Mouse (Mus musculus) E14TG2a.4 (cell line): ENCODE measurements around the gene Ddit4.

ENCODE experiments used
- CTCF ChIP-seq: conservative IDR thresholded peaks from 2 replicates; pipeline ENCODE4 v1.5.1; 2014; ENCODE audit warnings: low read length
- POU5F1 ChIP-seq: IDR thresholded peaks from 2 replicates; pipeline ENCODE4 v1.6.1; 2014; ENCODE audit warnings: low read length, borderline replicate concordance

DNA sequence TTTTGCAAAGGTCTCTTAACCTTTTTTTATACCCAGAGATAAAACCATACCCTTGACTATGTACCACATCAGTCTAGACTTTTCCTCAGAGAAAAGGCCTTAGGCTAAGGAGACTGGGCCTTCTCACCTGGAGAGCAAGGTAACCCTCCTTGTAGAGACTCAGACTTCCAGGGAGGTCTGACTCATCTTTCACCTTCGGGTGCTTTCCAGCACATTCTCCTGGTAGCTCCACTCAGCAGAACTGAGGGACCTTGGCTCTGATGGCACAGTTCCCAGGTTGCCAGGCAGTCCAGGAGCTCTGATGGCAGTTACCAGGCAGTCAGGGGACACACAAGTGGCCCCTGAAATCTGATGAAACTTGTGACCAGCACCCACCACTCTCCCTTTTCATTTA, 2.4 kb downstream of the Ddit4 start:
- no peak for TF ChIP-seq CTCF
- no peak for TF ChIP-seq POU5F1
